Mouse (Mus musculus): ENCODE results near the gene Rasa1.
A peak's percentile ranks its signal among the peaks of the same experiment; 100 is the strongest.

Gene Rasa1

GRCm38 (mm10) chr13:85288843-85289713, at the start of gene Rasa1:
Gene Rasa1 (minus strand): TSS chr13:85289130.
- DNase-seq (ENCODE audit: low spot score in 2 of 2): peak; percentile 88 to 92

- DNase-seq (ENCODE audit: low spot score in 2 of 2): no peak
Observed at GRCm38 (mm10) chr13:85311547-85311946, 22.6 kb upstream of the Rasa1 start.

GRCm38 (mm10) chr13:85310968-85311367, 22.0 kb upstream of the Rasa1 start:
- peak; percentile 30 to 63 for DNase-seq (ENCODE audit: low spot score in 2 of 2)

- no peak for DNase-seq (ENCODE audit: low spot score in 2 of 2)
Observed at GRCm38 (mm10) chr13:85310483-85310882, 21.6 kb upstream of the Rasa1 start.

GRCm38 (mm10) chr13:85306039-85306438, 17.1 kb upstream of the Rasa1 start:
- DNase-seq (ENCODE audit: low spot score in 2 of 2): no peak

- no peak for DNase-seq (ENCODE audit: low spot score in 2 of 2)
Observed at GRCm38 (mm10) chr13:85290651-85291050, 1.7 kb upstream of the Rasa1 start.

- DNase-seq (ENCODE audit: low spot score in 2 of 2): no peak
Observed at GRCm38 (mm10) chr13:85288574-85288842, 422 bp downstream of the Rasa1 start.

- peak in 1 of 2 experiments; percentile 18 for DNase-seq (ENCODE audit: low spot score in 2 of 2)
Observed at GRCm38 (mm10) chr13:85287876-85288573, 905 bp downstream of the Rasa1 start.

GRCm38 (mm10) chr13:85282626-85283025, 6.3 kb downstream of the Rasa1 start:
- DNase-seq (ENCODE audit: low spot score in 2 of 2): no peak

- DNase-seq (ENCODE audit: low spot score in 2 of 2): no peak
Observed at GRCm38 (mm10) chr13:85278951-85279350, 10.0 kb downstream of the Rasa1 start.

GRCm38 (mm10) chr13:85274572-85274971, 14.4 kb downstream of the Rasa1 start:
- no peak for DNase-seq (ENCODE audit: low spot score in 2 of 2)

GRCm38 (mm10) chr13:85273788-85274187, 15.1 kb downstream of the Rasa1 start:
- DNase-seq (ENCODE audit: low spot score in 2 of 2): no peak

- no peak for DNase-seq (ENCODE audit: low spot score in 2 of 2)
Observed at GRCm38 (mm10) chr13:85238760-85239159, 50.2 kb downstream of the Rasa1 start.

- DNase-seq (ENCODE audit: low spot score in 2 of 2): no peak
Observed at GRCm38 (mm10) chr13:85218656-85219055, 70.3 kb downstream of the Rasa1 start.

GRCm38 (mm10) chr13:85210353-85210752, 78.6 kb downstream of the Rasa1 start:
- DNase-seq (ENCODE audit: low spot score in 2 of 2): no peak

GRCm38 (mm10) chr13:85208656-85209055, 80.3 kb downstream of the Rasa1 start:
- no peak for DNase-seq (ENCODE audit: low spot score in 2 of 2)

GRCm38 (mm10) chr13:85207493-85207892, 81.4 kb downstream of the Rasa1 start:
- DNase-seq (ENCODE audit: low spot score in 2 of 2): no peak

GRCm38 (mm10) chr13:85191253-85191652, 97.7 kb downstream of the Rasa1 start:
- DNase-seq (ENCODE audit: low spot score in 2 of 2): no peak

GRCm38 (mm10) chr13:85189644-85190121, 99.2 kb downstream of the Rasa1 start:
- no peak for DNase-seq (ENCODE audit: low spot score in 2 of 2)

GRCm38 (mm10) chr13:85188903-85189643, 99.9 kb downstream of the Rasa1 start, which contains the start of gene Ccnh:
Gene Ccnh (plus strand): TSS chr13:85189408.
- peak; percentile 81 to 93 for DNase-seq (ENCODE audit: low spot score in 2 of 2)

Measured in left cerebral cortex, adult 9 months (tissue).